Mouse (Mus musculus): Measurements from ENCODE around the gene Mgst1. TPM values are rescaled to one million over a fixed set of nuclear protein-coding genes. Genes with fewer than 3 reads are reported as not detected.

Gene Mgst1
- polyA plus RNA-seq, 1 experiment from 2014 or later: 224 TPM

DNA sequence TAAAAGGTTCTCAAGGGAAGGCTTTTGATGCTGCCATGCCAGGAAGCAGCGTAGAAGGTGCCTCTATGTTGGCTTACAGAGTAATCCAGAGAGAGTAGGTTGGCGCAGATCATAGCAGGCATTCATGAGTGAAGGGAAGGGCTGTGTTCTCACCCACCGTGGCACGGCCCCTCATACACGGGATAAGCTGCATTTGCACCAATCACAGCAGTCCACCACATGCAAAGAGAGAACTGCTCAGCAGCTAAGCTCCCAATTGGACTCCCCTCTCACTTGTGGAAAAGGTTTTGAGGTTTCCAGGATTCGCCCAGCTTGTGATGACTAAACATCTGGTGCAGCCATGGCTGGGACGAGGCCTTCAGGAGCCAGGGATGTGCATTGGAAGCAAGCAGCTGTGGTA, 2.5 kb downstream of the Mgst1 start:
- H3K4me2 ChIP-seq: peak overlapping the region; percentile 79; the same call in 1 of the 2 replicates
- peaks cover 38% of the 10 kb centered on the region for H3K4me1 ChIP-seq
- H3K9me3 ChIP-seq: no peaks in the 10 kb centered on the region

DNA sequence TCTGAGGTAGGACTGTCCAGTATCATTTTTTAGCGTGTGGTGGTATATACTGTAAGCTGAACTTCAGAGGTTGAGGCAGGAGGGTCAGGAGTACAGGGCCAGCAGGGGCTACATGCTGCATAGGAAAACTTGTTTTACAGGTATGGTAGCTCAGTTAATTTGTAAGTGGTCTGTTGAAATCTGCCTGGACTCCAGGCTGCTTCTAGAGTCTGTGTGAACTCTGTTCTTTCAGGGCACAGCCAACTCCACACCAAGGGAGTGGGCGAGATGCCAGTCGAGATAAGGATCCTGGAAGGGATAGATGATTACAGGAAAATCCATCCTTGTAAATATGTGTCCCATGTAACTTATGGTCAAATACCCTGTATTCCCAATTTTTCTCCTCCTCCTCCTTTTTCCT, 3.3 kb downstream of the Mgst1 start:
- Histone ChIP-seq H3K27ac (no peak overlapping the region), H3K9me3 (no peaks in the 10 kb centered on the region), H3K4me1 (peaks cover 38% of the 10 kb centered on the region), H3K4me3 (no peak overlapping the region), H3K36me3 (no peaks in the 10 kb centered on the region), H3K4me2 (peak overlapping the region; percentile 10; the same call in 1 of the 2 replicates), H3K27me3 (no peaks in the 10 kb centered on the region), H3K9ac (no peak overlapping the region)
- 44% methylated on average over 3 of the region's 3 CpGs for WGBS
- ATAC-seq (ENCODE audit: insufficient number of reproducible peaks, low FRiP score, low TSS enrichment, low read depth): no peak

More for the DNA sequence above, 2.5 kb downstream of the Mgst1 start:
- Histone ChIP-seq H3K36me3 (no peaks in the 10 kb centered on the region), H3K27me3 (no peaks in the 10 kb centered on the region), H3K4me3 (no peak overlapping the region; the same call in 1 of the 2 replicates), H3K27ac (no peak overlapping the region), H3K9ac (no peak overlapping the region)
- WGBS: 74% methylated on average over 7 of the region's 7 CpGs
- no peak for ATAC-seq (ENCODE audit: insufficient number of reproducible peaks, low FRiP score, low TSS enrichment, low read depth)

DNA sequence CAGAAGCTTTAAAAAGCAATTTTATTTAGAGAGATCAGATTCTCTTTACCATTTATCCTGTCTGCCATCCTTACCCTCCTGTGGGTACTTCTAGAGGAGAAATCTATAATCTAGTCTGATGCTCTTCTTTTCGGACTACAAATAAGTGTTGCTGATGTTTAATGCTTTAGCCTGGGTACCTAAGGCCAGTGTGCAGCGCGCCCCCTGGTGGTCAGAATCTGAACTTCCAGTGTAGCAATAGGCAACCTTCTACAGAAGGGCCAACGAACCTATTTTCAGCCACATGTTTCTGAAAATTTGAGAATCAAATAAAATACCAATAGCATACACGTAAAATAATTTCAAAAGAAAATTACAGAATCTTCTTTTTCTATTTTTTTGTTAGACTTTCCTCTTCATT, 13.0 kb downstream of the Mgst1 start:
- 24% methylated on average over 5 of the region's 5 CpGs for WGBS
- ATAC-seq (ENCODE audit: insufficient number of reproducible peaks, low FRiP score, low TSS enrichment, low read depth): no peak
- Histone ChIP-seq H3K4me1 (no peaks in the 10 kb centered on the region), H3K36me3 (peaks cover 10% of the 10 kb centered on the region; the same call in 1 of the 2 replicates), H3K27ac (no peak overlapping the region), H3K9ac (no peak overlapping the region), H3K9me3 (no peaks in the 10 kb centered on the region), H3K4me3 (no peak overlapping the region), H3K4me2 (no peak overlapping the region), H3K27me3 (no peaks in the 10 kb centered on the region)

DNA sequence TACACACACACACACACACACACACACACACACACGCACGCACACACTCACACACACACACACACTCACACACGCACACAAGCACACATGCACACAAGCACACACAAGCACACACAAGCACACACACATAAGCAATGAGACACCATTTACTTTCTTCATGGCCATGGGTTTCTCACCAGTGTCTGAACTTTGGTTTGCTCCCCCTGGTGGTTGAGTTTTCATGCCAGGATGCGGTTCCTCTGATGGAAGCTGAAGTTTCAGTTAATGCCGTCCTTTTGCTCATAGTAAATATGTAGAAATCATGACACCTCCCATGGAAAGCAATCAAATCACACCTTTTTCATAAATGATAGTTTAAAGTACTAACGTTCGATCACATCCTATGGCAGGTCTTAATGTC, 23.8 kb downstream of the Mgst1 start:
- H3K27me3 ChIP-seq: no peaks in the 10 kb centered on the region
- H3K9ac ChIP-seq: no peak overlapping the region
- no peak overlapping the region for H3K4me3 ChIP-seq
- WGBS: 83% methylated on average over 7 of the region's 7 CpGs
- H3K4me1 ChIP-seq: no peaks in the 10 kb centered on the region
- no peak overlapping the region for H3K4me2 ChIP-seq
- H3K27ac ChIP-seq: no peak overlapping the region
- ATAC-seq (ENCODE audit: insufficient number of reproducible peaks, low FRiP score, low TSS enrichment, low read depth): no peak
- H3K36me3 ChIP-seq: no peaks in the 10 kb centered on the region
- H3K9me3 ChIP-seq: no peaks in the 10 kb centered on the region

DNA sequence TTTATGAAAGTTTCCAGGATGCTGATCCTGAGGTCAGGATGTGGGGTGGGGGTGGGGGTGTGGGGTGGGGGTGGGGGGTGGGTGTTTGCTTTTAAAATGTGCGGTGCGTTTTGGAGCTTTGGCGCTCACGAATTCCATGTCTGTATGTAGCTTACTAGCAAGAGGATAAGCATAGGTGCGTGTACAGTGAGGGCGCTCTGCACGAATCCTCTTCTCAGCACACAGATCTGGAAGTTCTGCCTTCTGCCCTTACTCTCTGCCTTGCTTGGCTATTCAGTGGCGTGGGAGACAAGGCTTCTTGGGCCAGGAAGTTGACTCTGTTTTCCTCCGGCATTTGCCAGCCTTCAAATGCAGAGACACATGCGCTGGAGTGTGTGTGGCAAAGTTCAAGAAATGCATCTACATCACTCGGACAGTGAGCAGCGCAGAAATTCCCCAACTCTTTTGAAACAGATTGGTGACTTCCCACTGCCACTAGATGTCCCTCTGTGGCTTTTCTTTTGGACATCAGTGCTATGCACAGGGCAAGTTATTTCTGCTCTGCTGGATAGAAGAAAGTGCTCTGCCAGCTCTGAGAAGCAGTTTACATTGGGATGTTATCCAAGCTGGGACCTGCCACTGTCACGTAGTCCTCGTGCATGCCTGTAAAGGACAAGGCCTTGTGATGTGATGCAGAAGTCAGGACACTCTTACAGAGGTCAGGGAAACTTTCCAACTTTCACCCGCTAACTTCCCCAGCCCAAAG, 31.5 kb downstream of the Mgst1 start:
- Histone ChIP-seq H3K4me3 (no peak overlapping the region), H3K4me2 (no peak overlapping the region), H3K9me3 (no peaks in the 10 kb centered on the region), H3K27ac (no peak overlapping the region), H3K27me3 (no peaks in the 10 kb centered on the region), H3K4me1 (no peaks in the 10 kb centered on the region), H3K9ac (no peak overlapping the region), H3K36me3 (no peaks in the 10 kb centered on the region)
- WGBS: 62% methylated on average over 15 of the region's 15 CpGs
- ATAC-seq (ENCODE audit: insufficient number of reproducible peaks, low FRiP score, low TSS enrichment, low read depth): no peak

Other genes starting within 250 kb of the Mgst1 start
- not detected in 2 replicates for gene Slc15a5, start 60.4 kb upstream of the Mgst1 start, polyA plus RNA-seq (2015; fragmentation: Nextera tagmentation; extraction: Ambion mirVana)

Data from limb, embryonic 15.5 days (tissue).